Mouse (Mus musculus) forebrain, embryonic 13.5 days (tissue): ENCODE data around the gene Lrp2. TPM values are rescaled to one million over a fixed set of nuclear protein-coding genes. Genes with fewer than 3 reads are reported as not detected.

Experiments
- ATAC-seq: fragments of 200-750 bp; cut with Nextera tagmentation; 2 replicates; pipeline ENCODE4 v1.8.0; 2017
- H3K27ac ChIP-seq: fragments of 300-500 bp; sonication (generic); 2 replicates; pipeline ENCODE4 v1.5.1; 2015; ENCODE audit warnings: inconsistent platforms, mild to moderate bottlenecking, moderate library complexity
- H3K27me3 ChIP-seq: fragments of 300-500 bp; sonication (generic); 2 replicates; pipeline ENCODE4 v1.6.1; 2015; ENCODE audit warnings: mild to moderate bottlenecking, inconsistent platforms
- H3K36me3 ChIP-seq: fragments of 300-500 bp; sonication (generic); 2 replicates; pipeline ENCODE4 v1.6.1; 2015; ENCODE audit warnings: mild to moderate bottlenecking, inconsistent platforms; ENCODE audit not compliant: poor library complexity, severe bottlenecking
- H3K4me1 ChIP-seq: fragments of 300-500 bp; sonication (generic); 2 replicates; pipeline ENCODE4 v1.6.1; 2015; ENCODE audit warnings: inconsistent platforms
- H3K4me2 ChIP-seq: fragments of 300-500 bp; sonication (generic); 2 replicates; pipeline ENCODE4 v1.6.1; 2015; ENCODE audit warnings: inconsistent platforms, mild to moderate bottlenecking, moderate library complexity
- H3K4me3 ChIP-seq: fragments of 300-500 bp; sonication (generic); 2 replicates; pipeline ENCODE4 v1.5.1; 2015; ENCODE audit warnings: mild to moderate bottlenecking, inconsistent platforms
- H3K9ac ChIP-seq: fragments of 300-500 bp; sonication (generic); 2 replicates; pipeline ENCODE4 v1.6.1; 2015; ENCODE audit warnings: mild to moderate bottlenecking, inconsistent platforms
- H3K9me3 ChIP-seq: fragments of 300-500 bp; sonication (generic); replicated peaks from 2 replicates; pipeline ENCODE4 v1.6.1; 2016; ENCODE audit warnings: inconsistent platforms
- WGBS: fragments of 180-500 bp; shearing (Covaris S2); methylation state at CpG from one replicate; pipeline ENCODE4 v1.1.7; 2015; 5-methylcytosine and 5-hydroxymethylcytosine counted together
- polyA plus RNA-seq: library from polyadenylated mRNA; unstranded; fragments of >200 nt; fragmentation: Nextera tagmentation; extraction: Ambion mirVana; gene quantifications from 2 replicates; pipeline ENCODE4 v1.2.1, GENCODE M21; 2015

The Lrp2 gene
- polyA plus RNA-seq, 1 experiment from 2014 or later = 0.75 TPM

DNA sequence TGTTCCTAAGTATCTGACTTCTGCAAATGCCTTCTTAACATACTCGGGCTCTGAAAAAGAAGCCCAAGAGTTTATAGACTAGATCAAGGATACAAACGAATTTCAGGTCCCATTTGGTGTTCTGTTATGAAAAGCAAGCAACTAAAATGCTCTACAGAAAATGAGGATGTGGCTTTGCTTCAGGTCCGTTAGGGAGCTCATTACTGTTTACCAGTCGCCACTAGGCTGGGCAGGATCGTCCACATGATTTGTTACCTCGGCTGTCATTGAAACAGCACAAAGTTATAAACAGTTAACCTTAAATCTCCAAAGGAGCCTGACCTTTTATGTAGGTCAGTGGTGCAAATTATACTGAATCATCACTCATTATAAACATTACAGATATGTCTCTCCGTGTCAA, 29.2 kb downstream of the Lrp2 start:
- Histone ChIP-seq H3K4me1 (no peaks in the 10 kb centered on the region), H3K27ac (no peak overlapping the region), H3K9ac (no peak overlapping the region), H3K4me2 (no peak overlapping the region), H3K9me3 (no peaks in the 10 kb centered on the region), H3K4me3 (no peak overlapping the region), H3K36me3 (no peaks in the 10 kb centered on the region), H3K27me3 (peaks cover under 1% of the 10 kb centered on the region; the same call in 1 of the 2 replicates)
- WGBS = 81% methylated on average over 7 of the region's 7 CpGs
- no peak for ATAC-seq

DNA sequence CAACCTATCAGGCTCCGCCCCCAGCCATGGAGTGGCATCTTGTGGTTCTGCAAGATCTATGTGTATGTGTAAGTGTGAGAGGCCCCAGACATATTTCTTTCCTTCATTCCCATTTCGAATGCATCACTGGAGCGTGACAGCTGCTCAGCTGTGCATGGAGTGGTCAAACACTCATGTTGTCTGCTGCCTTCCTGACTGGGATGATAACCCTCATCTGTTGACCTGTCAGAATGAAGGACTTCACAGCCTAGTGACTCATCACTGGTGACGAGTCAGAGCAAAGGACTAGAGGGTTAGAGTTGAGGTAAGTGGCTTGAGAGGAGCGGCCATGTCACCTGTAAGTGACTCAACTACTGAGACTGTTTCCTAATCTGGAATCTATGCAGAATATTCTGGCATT, 34.2 kb downstream of the Lrp2 start:
- 88% methylated on average over 5 of the region's 5 CpGs for WGBS
- ATAC-seq = no peak

DNA sequence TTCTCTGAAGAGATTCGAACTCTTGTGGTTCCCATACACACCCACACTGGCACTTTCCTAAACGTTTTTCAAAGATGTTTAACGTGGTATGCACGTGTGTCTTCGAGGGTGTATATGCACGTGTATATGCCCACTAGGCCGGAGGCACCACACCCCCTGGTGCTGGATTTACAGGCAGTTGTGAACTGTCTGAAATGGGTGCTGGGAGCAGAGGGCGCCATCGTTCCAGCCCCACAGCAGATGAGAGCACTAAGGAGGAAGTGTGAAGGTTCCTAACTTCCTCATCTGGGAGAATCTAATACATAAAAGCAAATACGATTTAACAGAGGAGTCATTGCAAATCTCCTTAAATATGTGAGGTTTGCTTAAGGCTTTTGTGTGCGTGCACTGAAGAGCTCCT, 39.0 kb downstream of the Lrp2 start:
- Histone ChIP-seq H3K4me1 (no peaks in the 10 kb centered on the region; the same call in 1 of the 2 replicates), H3K36me3 (no peaks in the 10 kb centered on the region), H3K9ac (no peak overlapping the region), H3K9me3 (no peaks in the 10 kb centered on the region), H3K27me3 (peaks cover 42% of the 10 kb centered on the region), H3K27ac (no peak overlapping the region), H3K4me2 (no peak overlapping the region), H3K4me3 (no peak overlapping the region)
- WGBS = 85% methylated on average over 11 of the region's 11 CpGs
- no peak for ATAC-seq

More for the DNA sequence above, 34.2 kb downstream of the Lrp2 start:
- Histone ChIP-seq H3K4me1 (no peaks in the 10 kb centered on the region), H3K4me3 (no peak overlapping the region), H3K4me2 (no peak overlapping the region), H3K36me3 (no peaks in the 10 kb centered on the region), H3K27ac (no peak overlapping the region), H3K9me3 (no peaks in the 10 kb centered on the region), H3K9ac (no peak overlapping the region), H3K27me3 (peaks cover 20% of the 10 kb centered on the region)

- no peak for ATAC-seq
- 88% methylated on average over 7 of the region's 7 CpGs for WGBS
- Histone ChIP-seq H3K4me1 (peaks cover 7% of the 10 kb centered on the region), H3K36me3 (no peaks in the 10 kb centered on the region), H3K27ac (no peak overlapping the region), H3K4me2 (no peak overlapping the region), H3K4me3 (no peak overlapping the region), H3K9ac (no peak overlapping the region), H3K27me3 (peaks cover 6% of the 10 kb centered on the region), H3K9me3 (no peaks in the 10 kb centered on the region)
These were observed 49.8 kb downstream of the Lrp2 start for GRCm38 (mm10) chr2:69536018-69536417.

DNA sequence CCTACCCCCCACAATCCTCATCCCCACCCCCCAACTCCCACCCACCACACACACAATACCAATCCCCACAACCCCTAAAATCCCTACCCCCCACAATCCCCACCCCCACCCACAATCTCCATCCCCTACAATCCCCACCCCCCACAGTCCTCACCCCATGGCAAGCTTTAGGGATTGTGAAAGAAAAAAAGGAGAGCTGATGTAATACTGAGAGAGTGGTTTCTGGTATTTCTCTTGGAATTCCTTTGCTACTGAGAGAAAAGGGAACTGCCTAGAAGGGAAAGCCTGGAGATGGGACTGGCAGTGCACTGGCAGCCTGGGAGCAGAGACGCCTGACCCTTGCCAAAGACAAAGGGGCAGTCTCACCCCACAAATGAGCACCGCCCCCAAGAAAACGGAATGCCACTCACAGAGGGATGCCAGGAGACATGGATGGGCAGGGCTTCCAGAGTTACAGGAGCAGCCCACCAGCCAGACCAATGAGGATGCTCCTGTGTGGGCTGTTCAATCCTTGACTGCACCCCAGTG, 54.3 kb downstream of the Lrp2 start:
- H3K4me3 ChIP-seq = no peak overlapping the region
- H3K27ac ChIP-seq = no peak overlapping the region
- H3K27me3 ChIP-seq = no peaks in the 10 kb centered on the region
- peaks cover 13% of the 10 kb centered on the region for H3K4me1 ChIP-seq
- no peak overlapping the region for H3K9ac ChIP-seq
- H3K36me3 ChIP-seq = no peaks in the 10 kb centered on the region
- no peak overlapping the region for H3K4me2 ChIP-seq
- H3K9me3 ChIP-seq = no peaks in the 10 kb centered on the region
- peak; percentile 68 for ATAC-seq
- WGBS = 9% methylated on average over 3 of the region's 3 CpGs

DNA sequence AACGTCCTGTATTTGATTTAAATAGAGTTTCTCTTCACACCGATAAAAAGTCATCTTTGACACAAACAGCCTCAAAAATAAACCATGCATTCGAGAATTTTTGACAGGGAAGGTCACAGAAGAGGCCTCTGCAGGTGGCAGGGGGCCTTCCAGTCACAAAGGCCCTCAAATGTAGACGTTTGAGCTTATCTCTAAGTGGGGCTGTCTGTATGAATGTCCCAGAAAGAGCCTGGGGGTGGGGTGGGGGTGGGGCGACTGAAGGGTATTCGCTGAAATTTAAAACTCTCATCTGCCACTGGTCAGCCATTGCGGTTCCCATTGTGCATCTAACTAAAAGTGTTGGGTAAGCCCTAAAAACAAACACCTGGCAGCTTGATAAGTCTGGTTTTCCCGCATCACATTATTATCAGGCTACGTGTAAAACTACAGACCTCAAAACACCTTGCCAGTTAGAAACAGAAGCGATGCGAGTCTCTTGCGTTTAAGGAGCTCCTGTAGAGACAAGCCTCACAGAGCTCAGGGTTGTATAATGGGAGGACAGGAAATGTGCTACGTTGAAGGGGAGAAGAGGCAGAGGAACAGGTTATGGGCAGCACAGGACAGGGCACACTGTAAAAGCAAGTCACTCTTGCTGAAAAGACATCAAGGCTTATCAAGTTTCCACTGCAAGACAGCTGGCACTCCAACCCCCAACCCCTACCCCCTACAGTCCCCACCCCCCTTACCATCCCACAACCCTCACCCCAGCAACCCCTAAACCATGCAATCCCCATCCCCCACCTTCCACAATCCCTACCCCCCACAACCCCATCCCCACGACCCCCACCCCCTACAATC, 55.0 kb downstream of the Lrp2 start:
- ATAC-seq = 0 out of 2 replicates have a peak, but pooled peaks have one; percentile 13
- Histone ChIP-seq H3K9me3 (no peaks in the 10 kb centered on the region), H3K4me3 (no peak overlapping the region), H3K27ac (no peak overlapping the region), H3K36me3 (no peaks in the 10 kb centered on the region), H3K9ac (no peak overlapping the region), H3K4me2 (no peak overlapping the region), H3K4me1 (peaks cover 13% of the 10 kb centered on the region), H3K27me3 (no peaks in the 10 kb centered on the region)
- 11% methylated on average over 14 of the region's 14 CpGs for WGBS

DNA sequence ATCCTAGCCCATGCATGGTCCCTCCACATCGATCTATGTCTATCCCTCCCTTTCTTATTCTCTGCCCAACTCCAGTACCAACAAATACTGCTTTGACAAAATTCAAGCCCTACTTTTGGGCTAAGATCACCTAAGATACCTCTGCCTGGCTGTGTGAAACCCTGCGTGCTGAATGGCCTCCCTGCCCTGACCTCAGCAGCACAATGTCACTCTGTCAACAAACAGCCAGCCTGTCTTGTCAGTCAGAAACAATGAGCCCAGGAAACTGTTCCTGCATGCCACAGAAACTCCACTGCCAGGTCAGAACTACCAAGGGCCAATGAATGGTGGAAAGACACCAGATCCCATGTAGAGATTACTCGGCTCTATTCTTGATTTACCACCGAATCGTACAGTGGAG, 55.7 kb downstream of the Lrp2 start:
- ATAC-seq = no peak
- WGBS = 41% methylated on average over 5 of the region's 5 CpGs
- H3K9ac ChIP-seq = no peak overlapping the region

DNA sequence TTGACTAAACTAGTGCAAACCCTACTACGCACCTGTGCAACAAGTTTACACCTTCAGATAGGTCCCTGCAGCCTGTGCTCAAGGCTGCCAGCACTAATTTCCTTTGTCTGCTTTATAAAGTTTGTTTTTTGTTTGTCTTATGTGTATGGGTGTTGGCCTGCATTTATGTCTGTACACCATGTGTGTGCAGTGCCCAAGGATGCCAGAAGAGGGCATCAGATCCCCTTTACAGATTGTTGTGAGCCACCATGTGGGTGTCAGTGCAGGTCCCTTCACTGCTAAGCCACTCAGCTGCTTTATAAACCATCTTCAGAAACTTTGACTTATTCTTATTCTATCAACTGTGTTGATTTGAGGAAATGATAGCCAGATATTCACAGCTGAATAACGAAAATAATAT, 65.6 kb downstream of the Lrp2 start:
- Histone ChIP-seq H3K27ac (no peak overlapping the region), H3K4me1 (no peaks in the 10 kb centered on the region), H3K9me3 (no peaks in the 10 kb centered on the region), H3K9ac (no peak overlapping the region), H3K4me3 (no peak overlapping the region), H3K27me3 (no peaks in the 10 kb centered on the region), H3K4me2 (no peak overlapping the region), H3K36me3 (no peaks in the 10 kb centered on the region)
- ATAC-seq = no peak
- 99% methylated on average over 2 of the region's 2 CpGs for WGBS

More for the DNA sequence above, 55.7 kb downstream of the Lrp2 start:
- Histone ChIP-seq H3K4me2 (no peak overlapping the region), H3K4me1 (peaks cover 13% of the 10 kb centered on the region), H3K27ac (no peak overlapping the region), H3K27me3 (no peaks in the 10 kb centered on the region), H3K36me3 (no peaks in the 10 kb centered on the region), H3K4me3 (no peak overlapping the region), H3K9me3 (no peaks in the 10 kb centered on the region)

GRCm38 (mm10) chr2:69518307-69518706, 67.6 kb downstream of the Lrp2 start:
- H3K4me1 ChIP-seq = no peaks in the 10 kb centered on the region
- H3K4me3 ChIP-seq = no peak overlapping the region
- no peak overlapping the region for H3K27ac ChIP-seq
- H3K36me3 ChIP-seq = no peaks in the 10 kb centered on the region
- no peak overlapping the region for H3K4me2 ChIP-seq
- no peaks in the 10 kb centered on the region for H3K27me3 ChIP-seq
- no peak for ATAC-seq
- H3K9ac ChIP-seq = no peak overlapping the region
- WGBS = 91% methylated on average over 7 of the region's 7 CpGs
- no peaks in the 10 kb centered on the region for H3K9me3 ChIP-seq

DNA sequence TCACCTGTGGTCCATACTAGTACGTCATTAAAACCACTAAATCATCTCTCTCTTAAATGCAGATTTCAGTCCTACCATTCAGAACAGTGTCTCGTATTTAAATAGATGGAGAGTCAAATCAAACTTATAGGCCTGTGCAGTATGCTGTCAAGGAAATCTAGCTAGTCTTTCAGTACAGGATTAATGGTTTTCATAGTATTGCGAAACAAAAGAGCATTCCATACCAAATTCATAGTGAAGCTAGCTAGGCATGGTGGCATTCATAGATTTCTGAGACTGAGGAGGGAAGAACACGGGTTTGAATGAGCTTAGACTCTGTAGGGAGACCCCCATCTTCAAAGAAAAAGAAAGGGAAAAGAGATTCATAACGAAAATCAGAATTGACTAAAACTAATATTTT, 74.1 kb downstream of the Lrp2 start:
- ATAC-seq = no peak
- no peaks in the 10 kb centered on the region for H3K27me3 ChIP-seq
- H3K9me3 ChIP-seq = no peaks in the 10 kb centered on the region
- H3K4me2 ChIP-seq = no peak overlapping the region
- H3K27ac ChIP-seq = no peak overlapping the region
- H3K9ac ChIP-seq = no peak overlapping the region
- no peaks in the 10 kb centered on the region for H3K4me1 ChIP-seq
- H3K36me3 ChIP-seq = no peaks in the 10 kb centered on the region
- H3K4me3 ChIP-seq = no peak overlapping the region
- 81% methylated on average over 5 of the region's 5 CpGs for WGBS

DNA sequence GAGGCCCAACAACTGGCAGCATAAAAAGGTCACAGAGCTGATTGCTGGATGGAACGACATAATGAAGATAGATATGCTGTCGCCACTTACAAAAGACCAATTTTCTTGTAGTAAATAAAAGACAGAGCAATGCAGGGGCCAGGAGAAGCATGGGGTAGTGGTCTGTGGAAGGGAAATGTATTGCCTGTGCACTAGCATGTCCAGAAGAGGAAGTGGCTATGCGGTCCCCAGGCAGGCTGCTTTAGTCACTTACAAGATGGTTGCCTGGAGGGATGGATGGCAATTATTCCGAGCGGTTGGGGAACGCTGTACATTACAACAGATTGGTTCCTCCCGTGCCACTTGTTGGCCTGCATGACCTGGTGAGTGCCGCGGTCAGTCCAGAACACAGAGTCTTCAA, 85.5 kb downstream of the Lrp2 start:
- no peak overlapping the region for H3K4me2 ChIP-seq
- no peak overlapping the region for H3K27ac ChIP-seq
- WGBS = 96% methylated on average over 9 of the region's 9 CpGs
- ATAC-seq = no peak
- H3K9ac ChIP-seq = no peak overlapping the region
- H3K4me1 ChIP-seq = no peaks in the 10 kb centered on the region
- no peaks in the 10 kb centered on the region for H3K27me3 ChIP-seq
- no peak overlapping the region for H3K4me3 ChIP-seq
- H3K36me3 ChIP-seq = no peaks in the 10 kb centered on the region
- no peaks in the 10 kb centered on the region for H3K9me3 ChIP-seq

GRCm38 (mm10) chr2:69493130-69493529, 92.7 kb downstream of the Lrp2 start:
- Histone ChIP-seq H3K9ac (no peak overlapping the region), H3K27me3 (no peaks in the 10 kb centered on the region), H3K27ac (no peak overlapping the region), H3K4me2 (no peak overlapping the region), H3K9me3 (no peaks in the 10 kb centered on the region), H3K4me1 (no peaks in the 10 kb centered on the region), H3K36me3 (no peaks in the 10 kb centered on the region), H3K4me3 (no peak overlapping the region)
- 89% methylated on average over 4 of the region's 4 CpGs for WGBS
- ATAC-seq = no peak

DNA sequence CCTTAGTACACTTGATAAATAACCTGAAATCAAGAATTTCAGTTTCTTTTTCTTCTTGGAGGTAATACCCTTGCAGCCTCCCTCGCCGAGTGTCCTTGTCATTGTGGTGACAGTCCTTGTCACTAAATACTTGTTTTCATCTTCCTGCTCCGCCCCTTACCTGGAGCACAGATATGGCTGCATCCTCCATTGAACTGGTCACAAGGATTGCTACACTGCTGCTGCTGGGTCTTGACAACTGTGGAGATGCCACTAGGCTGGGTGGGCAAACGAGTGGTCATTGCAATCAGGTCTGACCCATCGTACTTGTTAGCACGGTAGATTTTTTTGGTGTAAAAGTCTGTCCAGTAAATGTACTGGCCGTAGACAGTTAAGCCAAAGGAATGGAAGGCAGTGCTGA, 104.9 kb downstream of the Lrp2 start:
- Histone ChIP-seq H3K4me2 (no peak overlapping the region), H3K27ac (no peak overlapping the region), H3K27me3 (no peaks in the 10 kb centered on the region), H3K36me3 (no peaks in the 10 kb centered on the region), H3K4me3 (no peak overlapping the region), H3K9me3 (no peaks in the 10 kb centered on the region), H3K4me1 (no peaks in the 10 kb centered on the region), H3K9ac (no peak overlapping the region)
- no peak for ATAC-seq
- WGBS = 95% methylated on average over 7 of the region's 7 CpGs
